ENCODE assay signal across 13 mouse cellular contexts in the genomic region with DNA sequence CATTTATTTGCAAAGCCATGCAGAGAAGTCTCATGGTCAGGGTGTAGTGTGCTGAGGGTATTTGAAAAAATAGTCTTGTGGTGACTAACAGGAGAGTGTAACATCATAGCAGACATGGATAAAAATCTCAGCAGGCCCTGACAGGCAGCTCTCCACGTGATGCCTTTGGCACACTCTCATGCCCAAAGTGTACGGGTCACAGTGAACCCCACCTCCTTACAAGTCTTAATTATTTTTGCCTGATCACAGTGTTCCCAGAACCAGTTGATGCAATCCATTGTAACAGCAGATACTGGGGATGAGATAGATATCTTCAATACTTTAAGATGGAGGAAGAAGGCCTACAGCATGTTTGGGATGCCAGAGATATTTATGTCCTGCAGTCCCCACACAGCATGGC.
"Had no signal": no experiment of that assay in that cellular context is flagged by ENCODE, and none has a peak within 500 bp of the region (broad histone marks: within the 10 kb centered on the region; RNA-seq: fewer than 3 reads in every experiment).

No protein-coding gene starts in this region.

- H3K4me3 ChIP-seq: limb, embryonic 13.5 days; midbrain, embryonic 12.5 days; neural tube, embryonic 13.5 days had no signal

- H3K27me3 ChIP-seq: midbrain, embryonic 12.5 days; neural tube, embryonic 13.5 days had no signal

- H3K9ac ChIP-seq: limb, embryonic 13.5 days; liver, embryonic 14.5 days; midbrain, embryonic 12.5 days; neural tube, embryonic 13.5 days had no signal

- H3K9me3 ChIP-seq: limb, embryonic 13.5 days; midbrain, embryonic 12.5 days; neural tube, embryonic 13.5 days had no signal

- ATAC-seq: midbrain, embryonic 16.5 days had no signal

- H3K36me3 ChIP-seq: limb, embryonic 13.5 days; midbrain, embryonic 12.5 days; neural tube, embryonic 13.5 days had no signal

- H3K27ac ChIP-seq: kidney, postnatal 0 days; limb, embryonic 13.5 days; liver, embryonic 14.5 days; midbrain, embryonic 12.5 days; neural tube, embryonic 13.5 days had no signal

- DNase-seq: kidney, adult 9 months; kidney, postnatal 4 days; left cerebral cortex, postnatal 4 days; lung, adult 18-20 months; retina, postnatal 1 day; right cerebral cortex, postnatal 4 days; thymus, postnatal 36 days had no signal

- H3K4me2 ChIP-seq: limb, embryonic 13.5 days; midbrain, embryonic 12.5 days; neural tube, embryonic 13.5 days had no signal
